Mouse (Mus musculus) hindbrain, embryonic 11.5 days (tissue): ENCODE measurements at regions not wholly inside any gene's neighbourhood (a gene's known extent, or its start where the extent isn't known, plus 50 kb on each side); places are given as distances from the start of the nearest gene placed in this dataset.

Source experiments
- ATAC-seq: fragments of 200-750 bp; cut with Nextera tagmentation; 2 replicates; pipeline ENCODE4 v1.8.0; 2017; ENCODE audit warnings: mild to moderate bottlenecking, moderate TSS enrichment, moderate library complexity; ENCODE audit not compliant: low FRiP score
- DNase-seq: peaks from one replicate; pipeline ENCODE4 v3.0.0-alpha.2; 2015; ENCODE audit warnings: low spot score
- H3K27ac ChIP-seq: fragments of 300-500 bp; sonication (generic); 2 replicates; pipeline ENCODE4 v1.5.1; 2014; ENCODE audit warnings: mild to moderate bottlenecking, low read depth, low read length
- H3K27me3 ChIP-seq: fragments of 300-500 bp; sonication (generic); 2 replicates; pipeline ENCODE4 v1.6.1; 2014; ENCODE audit warnings: mild to moderate bottlenecking, low read length, moderate library complexity, mixed read lengths; ENCODE audit not compliant: control insufficient read depth, insufficient read depth
- H3K36me3 ChIP-seq: fragments of 300-500 bp; sonication (generic); 2 replicates; pipeline ENCODE4 v1.6.1; 2014; ENCODE audit warnings: mild to moderate bottlenecking, low read length, moderate library complexity, mixed read lengths; ENCODE audit not compliant: control insufficient read depth, insufficient read depth
- H3K4me1 ChIP-seq: fragments of 300-500 bp; sonication (generic); replicated peaks from 2 replicates; pipeline ENCODE4 v1.6.1; 2014; ENCODE audit warnings: low read length, mixed read lengths; ENCODE audit not compliant: control insufficient read depth, insufficient read depth
- H3K4me2 ChIP-seq: fragments of 300-500 bp; sonication (generic); replicated peaks from 2 replicates; pipeline ENCODE4 v1.6.1; 2014; ENCODE audit warnings: mild to moderate bottlenecking, low read depth, low read length
- H3K4me3 ChIP-seq: fragments of 300-500 bp; sonication (generic); 2 replicates; pipeline ENCODE4 v1.5.1; 2014; ENCODE audit warnings: low read depth, low read length
- H3K9ac ChIP-seq: fragments of 300-500 bp; sonication (generic); 2 replicates; pipeline ENCODE4 v1.6.1; 2014; ENCODE audit warnings: low read depth, low read length
- H3K9me3 ChIP-seq: fragments of 300-500 bp; sonication (generic); 2 replicates; pipeline ENCODE4 v1.6.1; 2016; ENCODE audit warnings: low read length; ENCODE audit not compliant: control insufficient read depth
- WGBS: fragments of 180-500 bp; shearing (Covaris S2); extraction: QIAGEN DNeasy Blood & Tissue Kit; methylation state at CpG from one replicate; pipeline ENCODE4 v1.1.7; 2014; 5-methylcytosine and 5-hydroxymethylcytosine counted together

- no peak overlapping the region for H3K27ac ChIP-seq
- H3K4me1 ChIP-seq: no peaks in the 10 kb centered on the region
- H3K4me3 ChIP-seq: no peak overlapping the region
- 85% methylated on average over 10 of the region's 10 CpGs for WGBS
- no peak overlapping the region for H3K9ac ChIP-seq
- H3K36me3 ChIP-seq: no peaks in the 10 kb centered on the region
- DNase-seq (no peak), ATAC-seq (no peak)
- no peak overlapping the region for H3K4me2 ChIP-seq
- H3K27me3 ChIP-seq: no peaks in the 10 kb centered on the region
- H3K9me3 ChIP-seq: no peaks in the 10 kb centered on the region
Measured at GRCm38 (mm10) chr8:35300881-35301521, 464.6 kb upstream of the Gm19410 start.

GRCm38 (mm10) chr8:35302856-35303255, 462.7 kb upstream of the Gm19410 start:
- no peak for DNase-seq

GRCm38 (mm10) chr8:35321270-35321865, 444.2 kb upstream of the Gm19410 start:
- H3K4me3 ChIP-seq: no peak overlapping the region
- no peaks in the 10 kb centered on the region for H3K4me1 ChIP-seq
- no peaks in the 10 kb centered on the region for H3K9me3 ChIP-seq
- DNase-seq: no peak
- no peaks in the 10 kb centered on the region for H3K36me3 ChIP-seq
- H3K4me2 ChIP-seq: no peak overlapping the region
- WGBS: 82% methylated on average over 10 of the region's 10 CpGs
- no peak overlapping the region for H3K9ac ChIP-seq
- H3K27me3 ChIP-seq: no peaks in the 10 kb centered on the region
- H3K27ac ChIP-seq: no peak overlapping the region
- no peak for ATAC-seq

More at GRCm38 (mm10) chr8:35302856-35303255, 462.7 kb upstream of the Gm19410 start:
- no peak overlapping the region for H3K4me3 ChIP-seq
- H3K4me1 ChIP-seq: no peaks in the 10 kb centered on the region
- no peaks in the 10 kb centered on the region for H3K27me3 ChIP-seq
- H3K27ac ChIP-seq: no peak overlapping the region
- H3K9ac ChIP-seq: no peak overlapping the region
- no peak overlapping the region for H3K4me2 ChIP-seq
- no peaks in the 10 kb centered on the region for H3K9me3 ChIP-seq
- WGBS: 97% methylated on average over 7 of the region's 7 CpGs
- ATAC-seq: no peak
- no peaks in the 10 kb centered on the region for H3K36me3 ChIP-seq

GRCm38 (mm10) chr8:35323180-35323975, 442.2 kb upstream of the Gm19410 start:
- ATAC-seq: no peak
- H3K9me3 ChIP-seq: no peaks in the 10 kb centered on the region
- no peak overlapping the region for H3K4me2 ChIP-seq
- 76% methylated on average over 15 of the region's 15 CpGs for WGBS
- no peaks in the 10 kb centered on the region for H3K27me3 ChIP-seq
- no peak overlapping the region for H3K9ac ChIP-seq
- H3K4me1 ChIP-seq: no peaks in the 10 kb centered on the region
- H3K36me3 ChIP-seq: no peaks in the 10 kb centered on the region
- H3K27ac ChIP-seq: no peak overlapping the region
- DNase-seq: no peak
- H3K4me3 ChIP-seq: no peak overlapping the region
